Mouse (Mus musculus): ENCODE measurements at regions not wholly inside any gene's neighbourhood (a gene's known extent, or its start where the extent isn't known, plus 50 kb on each side); places are given as distances from the start of the nearest gene placed in this dataset.

GRCm38 (mm10) chr2:33942085-33942484 is 54.3 kb upstream of the Mvb12b start:
- no peak for DNase-seq (ENCODE audit: low spot score in 2 of 2)

DNA sequence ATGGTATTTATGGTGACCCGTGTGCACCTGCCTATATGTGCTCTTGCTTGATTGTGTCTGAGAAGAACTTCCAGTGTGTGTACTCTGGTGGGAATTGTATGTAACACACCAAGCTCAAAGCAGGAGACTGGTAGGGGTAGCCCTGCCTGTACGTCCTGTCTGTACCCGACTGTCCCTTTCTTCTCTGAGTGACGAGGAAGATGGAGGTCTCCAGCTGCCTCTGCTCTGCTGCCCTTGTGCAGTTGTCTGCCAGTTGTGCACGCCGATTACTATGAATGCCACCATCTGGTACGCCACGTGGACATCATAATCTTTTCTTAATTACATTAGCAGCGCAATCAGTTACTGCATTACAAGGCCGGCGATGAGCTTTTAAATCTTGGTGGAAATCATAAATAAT is 53.6 kb upstream of the Mvb12b start:
- no peak for DNase-seq (ENCODE audit: low spot score in 2 of 2)

DNA sequence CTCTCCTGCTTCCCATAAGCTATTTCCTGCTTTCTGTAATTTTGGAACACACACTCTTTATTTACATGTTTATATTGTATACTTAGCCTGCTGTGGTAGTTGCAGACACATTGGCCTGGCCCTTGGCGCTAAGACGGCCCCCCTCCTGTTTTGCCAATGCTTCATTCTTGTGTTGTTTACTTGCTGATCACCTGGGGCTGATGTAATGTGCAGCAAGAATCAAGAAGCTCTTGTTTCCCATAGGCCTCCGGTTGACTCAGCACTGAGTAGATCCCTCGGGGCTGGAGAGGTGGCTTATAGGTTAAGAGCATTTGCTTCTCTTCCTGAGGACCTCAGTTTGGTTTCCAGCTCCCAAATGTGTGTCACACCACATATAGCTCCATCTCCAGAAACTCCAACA is 52.1 kb upstream of the Mvb12b start:
- DNase-seq (ENCODE audit: low spot score in 2 of 2), result no peak
